Mouse (Mus musculus) brain, embryonic 14.5 days (tissue): ENCODE results near the gene Tnk1.

Source experiments
- CTCF ChIP-seq: fragments of 200-500 bp; IDR thresholded peaks from 2 replicates; pipeline ENCODE4 v1.5.1; 2012; ENCODE audit warnings: inconsistent platforms, mild to moderate bottlenecking, moderate library complexity, borderline replicate concordance; ENCODE audit not compliant: insufficient read depth, insufficient read length; ENCODE audit errors: extremely low read depth
- POLR2A ChIP-seq: fragments of 200-500 bp; IDR thresholded peaks from 2 replicates; pipeline ENCODE4 v1.6.1; 2012; ENCODE audit warnings: mild to moderate bottlenecking, inconsistent platforms, borderline replicate concordance; ENCODE audit not compliant: poor library complexity, insufficient read depth, insufficient read length, severe bottlenecking; ENCODE audit errors: extremely low read depth

DNA sequence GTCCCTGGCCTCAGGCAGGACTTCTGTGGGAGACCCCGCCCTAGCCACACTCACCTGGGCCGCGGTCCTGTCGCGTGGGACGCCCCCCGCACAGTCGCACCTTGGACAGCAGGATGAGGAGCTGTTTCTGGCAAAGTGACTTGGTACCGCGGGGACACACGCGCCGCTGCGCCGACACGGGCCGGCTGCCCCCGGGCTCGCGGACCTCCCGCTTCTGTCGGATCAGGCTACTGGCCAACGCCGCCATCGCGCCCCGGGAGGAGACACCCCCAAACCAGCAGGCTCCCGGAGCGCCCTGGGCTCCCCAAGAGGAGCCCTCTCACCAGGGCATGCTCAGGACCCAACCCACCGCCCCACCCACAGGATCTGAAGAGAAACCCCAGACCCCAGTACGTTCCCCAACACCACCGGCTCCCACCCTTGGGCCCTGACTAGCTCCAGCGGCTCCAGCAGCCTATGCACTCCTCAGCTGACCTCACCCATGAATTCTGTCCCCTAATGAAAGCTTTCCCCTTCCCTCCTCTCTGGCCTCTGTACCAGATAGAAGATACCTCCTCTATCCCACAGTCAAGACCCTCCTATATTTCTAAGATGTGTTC is 57.1 kb downstream of the Tnk1 start, which contains the start of gene Fgf11:
- no peak for TF ChIP-seq CTCF
- no peak for TF ChIP-seq POLR2A
